Mouse (Mus musculus) CD4-positive, CD25-positive, alpha-beta regulatory T cell, adult 4 months (primary cell): ENCODE data around the gene Ddx11. TPM values are rescaled to one million over a fixed set of nuclear protein-coding genes. Genes with fewer than 3 reads are reported as not detected.
"Not testable (repeated sequence)": the region's sequence is repeated elsewhere in the genome, so short reads cannot be mapped to it uniquely, and the experiment has no call there.

ENCODE experiments used
- ATAC-seq: one replicate; pipeline ENCODE4 v1.8.0; 2017
- polyA plus RNA-seq, 2 experiments: library from polyadenylated mRNA; unstranded; fragments of 100-300 nt; shearing (Covaris generic); gene quantifications; one replicate each; pipeline ENCODE4 v1.2.1; 2017

Ddx11 gene
- polyA plus RNA-seq, 2 experiments from 2014 or later = 11.4 to 24.8 TPM

DNA sequence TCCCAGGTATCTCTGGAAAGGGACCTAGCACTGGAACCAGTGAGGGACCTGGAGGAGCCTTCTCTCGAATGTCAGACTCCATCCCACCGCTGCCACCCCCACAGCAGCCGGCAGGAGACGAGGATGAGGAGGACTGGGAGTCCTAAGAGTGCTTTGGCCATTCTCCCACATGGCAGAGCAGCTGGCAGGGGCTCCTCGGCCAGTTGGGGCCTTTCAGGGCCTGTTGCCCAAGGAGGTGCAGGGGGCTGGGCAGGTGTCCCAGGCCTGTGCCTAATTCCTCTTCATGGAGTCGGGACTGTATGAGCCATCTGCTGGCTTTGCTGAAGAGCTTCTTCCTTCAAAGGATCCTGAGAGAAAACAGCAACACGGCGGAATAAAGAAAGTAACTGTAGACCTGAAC, 4.3 kb upstream of the Ddx11 start:
- ATAC-seq = no peak

DNA sequence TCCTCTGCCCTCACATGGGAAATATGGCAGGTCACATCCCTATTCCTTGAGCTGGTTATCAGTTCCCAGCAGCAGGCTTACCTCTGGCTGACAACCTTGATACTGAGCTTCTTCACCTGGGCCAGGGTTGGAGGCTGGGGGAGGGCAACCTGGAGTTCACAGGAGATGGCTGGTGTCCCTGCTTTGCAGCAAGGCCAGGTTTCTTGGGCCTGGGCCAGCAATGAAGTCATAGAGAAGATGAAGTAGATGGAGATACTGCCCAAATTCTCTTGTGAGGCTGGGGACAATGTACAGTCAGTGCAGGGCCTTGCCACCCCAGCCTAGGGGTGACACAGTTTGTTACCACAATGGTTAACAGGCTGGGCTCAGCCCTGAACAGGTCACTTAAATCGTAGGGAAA, 2.6 kb upstream of the Ddx11 start:
- ATAC-seq = no peak

DNA sequence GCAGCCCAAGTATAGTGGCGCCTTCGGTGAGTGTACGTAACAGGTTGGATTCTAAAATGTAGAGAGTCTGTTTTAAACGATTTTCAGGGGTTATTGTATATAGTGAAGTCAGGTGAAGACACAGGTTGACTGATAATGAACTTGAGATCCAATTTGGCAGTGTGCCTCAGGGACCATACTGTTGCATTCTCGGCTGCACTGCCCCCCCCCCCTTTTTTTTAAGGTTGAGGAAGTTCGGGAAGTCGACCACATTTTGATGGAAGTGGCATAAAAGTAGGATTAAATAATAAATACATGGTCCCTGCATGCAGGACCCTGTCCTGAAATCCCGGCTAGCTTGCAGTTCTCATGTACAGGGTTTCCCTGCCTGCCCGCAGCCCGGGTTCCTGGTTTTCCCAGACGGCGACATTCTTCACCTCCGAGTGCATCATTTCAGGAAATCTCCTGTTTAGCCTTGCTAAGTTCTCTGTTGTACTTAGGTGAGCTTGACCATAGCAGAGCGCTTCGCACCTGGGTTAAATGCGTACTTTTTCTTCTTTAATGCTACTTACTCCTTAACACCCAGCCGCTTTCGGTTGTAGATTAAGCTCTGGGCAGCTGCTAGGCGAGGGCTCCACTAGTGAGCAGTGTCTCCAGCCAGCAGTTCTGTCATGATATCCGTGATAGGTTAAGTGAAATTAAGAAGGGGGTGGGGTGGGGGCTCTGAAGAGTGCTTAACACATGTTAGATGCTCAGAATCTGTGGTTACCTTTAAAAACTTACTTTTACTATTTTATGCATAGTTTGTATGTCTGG, 693 bp downstream of the Ddx11 start:
- ATAC-seq = no peak

DNA sequence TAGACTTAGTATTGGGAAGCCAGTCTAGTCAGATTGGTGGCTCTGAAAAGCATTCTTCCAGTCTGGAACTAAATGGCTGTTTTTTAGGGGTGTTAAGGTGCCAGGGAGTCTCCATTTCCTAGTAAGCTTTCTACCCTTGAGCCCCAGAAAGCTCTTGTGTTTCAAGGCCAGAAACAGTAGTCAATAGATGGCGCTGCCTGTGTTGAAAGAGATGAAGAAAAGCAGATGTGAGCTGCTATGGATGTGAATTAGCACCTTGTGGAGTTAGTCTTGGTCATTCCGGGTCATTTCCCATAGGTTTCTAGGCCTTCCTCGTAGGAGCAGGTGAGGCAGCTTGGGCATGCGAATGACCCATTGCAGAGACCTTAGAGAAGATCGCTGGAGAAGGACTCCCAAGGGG, 1.9 kb downstream of the Ddx11 start:
- ATAC-seq = no peak

DNA sequence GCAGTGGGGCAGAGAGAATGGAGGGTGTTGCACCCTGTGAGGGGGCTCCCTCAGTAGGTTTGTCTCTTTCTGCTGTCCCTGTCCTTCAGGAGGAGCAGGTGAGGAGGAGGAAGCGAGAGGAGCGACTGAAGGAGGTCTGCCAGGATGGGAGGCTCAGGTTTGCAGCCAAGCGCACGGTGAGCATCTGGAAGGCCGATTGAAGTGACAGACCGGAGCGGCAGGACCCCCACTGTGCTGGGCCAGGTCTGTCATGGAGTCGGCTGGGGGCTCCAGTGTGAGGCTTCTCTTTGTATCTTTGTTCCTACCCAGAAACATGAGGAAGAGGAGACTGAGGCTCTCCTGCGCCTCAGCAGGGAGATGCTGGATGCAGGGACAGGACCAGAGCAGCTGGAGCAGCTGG, 7.1 kb downstream of the Ddx11 start:
- ATAC-seq = no peak

DNA sequence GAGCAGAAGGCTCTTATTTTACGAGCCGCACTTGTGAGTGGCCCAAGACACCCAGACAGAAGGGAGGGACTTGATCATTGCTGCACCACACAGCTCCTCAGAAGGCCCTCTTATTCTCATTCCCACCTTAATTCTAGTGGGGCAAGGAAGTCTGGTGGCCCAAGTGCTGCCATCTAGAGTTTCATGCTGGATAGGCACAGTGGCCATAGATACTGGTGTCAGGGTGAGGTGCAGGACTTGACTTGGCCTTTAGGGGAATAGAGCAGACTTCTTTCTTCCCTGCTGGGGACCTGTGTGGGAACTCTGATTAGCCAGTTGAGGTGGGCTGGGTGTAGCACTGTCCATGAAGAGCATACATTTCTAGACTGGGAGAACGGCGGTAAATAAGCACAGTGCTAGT, 7.9 kb downstream of the Ddx11 start:
- peak; percentile 84 for ATAC-seq

DNA sequence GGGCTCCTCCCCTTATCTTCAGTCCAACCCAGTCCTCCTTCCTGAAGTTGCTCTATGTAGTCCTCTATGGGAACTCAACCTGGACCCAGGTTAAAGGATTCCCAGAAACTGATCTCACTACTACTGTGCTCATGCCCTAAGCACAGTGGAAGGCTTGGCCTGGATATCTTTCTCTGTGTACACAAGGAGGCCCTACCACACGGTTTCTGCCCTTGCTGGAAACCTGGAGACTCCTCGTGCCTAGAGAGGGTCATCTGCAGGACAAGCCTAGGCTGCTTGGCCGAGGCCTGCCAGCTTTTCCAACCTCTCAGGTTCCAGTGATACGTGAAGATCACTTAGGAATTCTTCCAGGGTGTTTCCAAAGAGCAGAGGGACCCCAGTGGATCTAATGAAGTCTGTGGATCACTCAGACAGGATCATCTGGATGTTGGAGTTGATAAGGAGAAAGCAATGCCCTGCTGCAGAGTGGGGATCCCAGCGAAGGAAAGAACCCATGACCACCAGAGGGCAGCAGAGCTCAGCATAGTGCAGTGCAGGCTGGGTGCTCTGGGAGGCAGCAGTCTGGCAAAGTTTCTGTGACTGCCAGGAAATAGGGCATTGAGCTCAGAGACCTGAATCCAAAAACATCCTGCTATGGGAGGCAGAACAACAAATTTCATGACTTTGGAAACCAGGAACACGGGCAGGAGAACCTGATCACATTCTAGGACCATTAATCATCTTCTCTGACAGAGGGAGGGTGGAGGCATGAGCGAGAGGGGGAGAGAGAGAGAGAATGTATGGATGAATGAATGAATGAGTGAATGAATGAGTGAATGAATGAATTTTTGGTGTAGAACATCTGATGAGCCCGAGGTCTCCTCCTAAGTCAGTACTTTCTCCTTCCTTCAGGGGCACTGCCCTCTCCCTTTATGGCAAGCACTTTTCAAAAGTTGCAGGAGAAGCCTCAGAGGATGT, 29.7 kb downstream of the Ddx11 start:
- peak; percentile 68 for ATAC-seq

DNA sequence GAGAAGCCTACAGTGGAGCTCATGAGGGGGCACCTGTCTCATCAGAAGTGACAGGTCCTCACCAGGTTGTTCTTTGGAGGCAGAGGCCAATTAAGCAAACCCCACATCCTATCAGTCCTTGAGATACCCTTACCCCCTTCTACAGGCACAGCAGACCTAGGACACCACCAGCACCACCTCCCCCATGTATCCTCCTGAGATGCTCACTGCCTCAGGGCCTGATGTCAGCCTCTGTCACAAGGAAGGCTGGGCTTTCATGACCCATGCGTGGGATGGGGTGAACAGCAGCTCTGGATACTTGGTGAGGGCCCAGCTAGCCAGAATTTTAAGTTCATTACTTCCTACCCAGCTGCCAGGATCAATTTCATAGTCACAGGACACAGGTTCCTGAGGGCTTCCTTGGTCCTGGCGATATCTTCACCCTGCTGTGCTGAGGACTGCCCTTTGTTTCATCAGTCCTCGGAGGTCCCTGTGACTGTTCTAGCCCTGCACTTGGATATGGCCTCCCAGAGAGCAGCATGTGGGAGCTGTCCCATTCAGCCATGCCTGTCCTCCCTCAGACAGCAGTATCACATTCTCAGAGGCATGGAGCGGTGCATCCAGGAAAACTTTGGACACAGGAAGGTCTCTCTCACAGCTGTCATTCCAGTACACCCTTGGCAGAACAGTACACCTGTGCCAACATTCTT, 30.6 kb downstream of the Ddx11 start:
- ATAC-seq = not testable (repeated sequence)

DNA sequence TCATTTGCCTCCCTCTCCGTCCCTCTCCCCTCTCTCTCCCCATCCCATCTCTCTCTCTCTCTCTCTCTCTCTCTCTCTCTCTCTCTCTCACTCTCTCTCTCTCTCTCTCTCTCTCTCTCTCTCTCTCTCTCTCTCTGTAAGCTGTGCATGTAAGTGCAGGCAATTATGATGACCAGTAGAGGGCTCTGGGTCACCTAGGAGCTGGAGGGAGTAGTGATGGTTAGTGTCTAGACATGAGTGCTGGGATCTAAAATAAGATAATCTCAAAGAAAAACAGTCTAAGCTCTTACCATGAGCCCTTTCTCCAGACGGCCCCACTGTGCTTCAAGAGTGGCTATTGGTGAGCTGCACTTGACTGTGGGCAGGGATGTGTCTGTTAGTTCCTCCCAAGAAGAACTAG, 31.6 kb downstream of the Ddx11 start:
- no peak for ATAC-seq

DNA sequence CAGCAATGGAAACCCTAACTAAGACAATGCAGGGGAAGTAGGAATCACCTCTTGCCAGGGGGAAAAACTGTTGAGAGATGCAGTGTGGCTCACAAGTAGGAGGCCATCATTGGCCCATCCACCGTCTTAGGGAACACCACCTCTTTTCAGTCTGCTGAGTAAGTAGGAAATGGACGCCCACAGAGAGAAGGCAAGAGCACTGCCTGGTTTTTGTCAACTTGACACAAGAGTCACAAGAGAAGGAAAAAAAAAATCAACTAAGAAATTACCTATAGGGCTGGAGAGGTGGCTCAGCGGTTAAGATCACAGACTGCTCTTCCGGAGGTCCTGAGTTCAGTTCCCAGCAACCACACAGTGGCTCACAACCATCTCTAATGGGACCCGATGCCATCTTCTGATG, 35.0 kb downstream of the Ddx11 start:
- no peak for ATAC-seq

DNA sequence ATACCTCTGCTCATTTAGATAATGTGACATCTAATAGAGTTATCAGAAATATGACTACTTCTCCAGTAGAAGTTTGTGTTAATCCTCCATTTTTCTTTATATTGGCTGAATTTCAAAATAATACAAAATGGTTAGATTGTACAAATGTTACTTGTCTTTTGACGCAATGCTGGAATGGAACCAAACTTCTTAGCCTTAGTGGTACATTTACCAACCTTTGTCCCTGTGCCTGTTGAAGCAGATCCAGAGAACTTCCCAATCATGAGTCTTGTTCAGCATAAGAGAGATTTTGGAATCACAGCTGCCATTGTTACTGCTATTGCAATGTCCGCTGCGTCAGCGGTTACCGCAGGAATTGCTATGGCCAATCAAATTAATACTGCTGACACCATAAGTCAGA, 43.8 kb downstream of the Ddx11 start:
- not testable (repeated sequence) for ATAC-seq

DNA sequence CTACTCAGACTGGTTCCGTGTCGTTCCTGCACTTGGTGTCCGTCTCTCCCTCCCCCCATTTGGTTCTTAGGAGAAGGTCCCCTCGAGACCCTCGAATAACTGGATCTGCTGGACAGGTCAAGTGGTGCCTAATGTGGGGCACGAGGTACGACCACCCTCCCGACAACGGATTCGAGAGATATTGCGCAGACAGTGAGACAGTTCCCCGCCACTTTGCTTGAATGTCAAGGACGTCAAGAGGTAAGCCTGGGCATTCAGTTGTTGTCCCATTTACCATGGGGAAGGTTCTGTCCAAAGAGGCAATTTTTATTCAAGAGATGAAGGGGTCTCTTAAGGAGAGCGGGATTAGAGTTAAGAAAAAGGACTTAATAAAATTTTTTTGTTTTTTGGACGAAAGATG, 47.7 kb downstream of the Ddx11 start:
- not testable (repeated sequence) for ATAC-seq

DNA sequence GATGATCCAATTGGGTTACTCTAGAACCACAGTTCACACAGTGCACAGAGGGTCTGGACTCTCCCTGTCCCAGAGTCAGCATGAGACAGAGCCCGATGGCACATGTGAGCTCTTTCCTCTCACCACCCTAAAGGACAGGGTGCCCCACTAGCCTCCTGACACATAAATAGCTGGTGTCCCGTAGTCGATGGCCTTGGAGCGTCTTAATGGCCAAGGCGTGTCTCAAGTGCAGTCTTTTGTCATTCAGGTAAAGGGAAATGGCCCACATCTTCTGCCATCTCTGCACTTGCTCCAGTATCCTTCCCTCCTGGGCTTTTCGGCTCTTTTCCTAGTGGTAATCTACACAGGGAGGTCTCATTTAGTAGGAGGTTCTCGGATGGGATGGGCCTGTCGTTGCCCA, 67.3 kb downstream of the Ddx11 start:
- ATAC-seq = no peak

DNA sequence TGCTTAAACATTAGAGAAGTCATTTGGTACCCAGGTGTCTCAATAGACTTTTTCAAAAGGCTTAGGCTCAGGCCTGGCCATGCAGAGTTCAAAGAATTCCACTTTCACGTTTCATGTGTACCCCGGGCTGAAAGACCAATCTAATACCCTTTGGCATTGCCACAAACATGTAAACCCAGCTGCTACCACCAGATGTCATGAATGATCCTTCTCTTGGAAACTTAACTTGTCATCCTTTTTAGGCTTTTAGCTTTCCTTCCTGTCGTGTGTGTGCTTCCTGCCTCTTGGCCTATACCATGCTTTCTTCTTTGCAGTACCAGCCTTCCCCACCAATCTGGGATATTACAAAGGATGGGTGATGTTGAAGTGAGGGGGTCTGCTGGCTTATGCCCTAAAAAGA, 73.7 kb downstream of the Ddx11 start:
- no peak for ATAC-seq

Other genes with a start within 250 kb of the Ddx11 start
- 10 to 100 TPM; 45.5 to 62.2 TPM for gene Ralbp1, start 237.7 kb upstream of the Ddx11 start, polyA plus RNA-seq
- 10 to 100 TPM; 27.0 to 31.0 TPM for gene Twsg1, start 172.3 kb upstream of the Ddx11 start, polyA plus RNA-seq
- 100 to 1,000 TPM; 149 to 151 TPM for gene Ankrd12, start 46.4 kb upstream of the Ddx11 start, polyA plus RNA-seq
- gene Ndufv2, start 22.0 kb upstream of the Ddx11 start, polyA plus RNA-seq = 100 to 1,000 TPM; 218 to 226 TPM
- gene Washc1, start 12.0 kb upstream of the Ddx11 start, polyA plus RNA-seq = 10 to 100 TPM; 28.7 to 49.1 TPM